Mouse (Mus musculus) liver, adult 2 months (tissue): ENCODE results near the gene Nemp1. TPM values are rescaled to one million over a fixed set of nuclear protein-coding genes. Genes with fewer than 3 reads are reported as not detected.

Experiments used
- DNase-seq: peaks from one replicate; pipeline ENCODE4 v3.0.0-alpha.2; 2011; ENCODE audit warnings: low read depth, low spot score; ENCODE audit errors: extremely low read depth
- H3K27ac ChIP-seq: fragments of 200-500 bp; replicated peaks from 2 replicates; pipeline ENCODE4 v1.5.1; 2012; ENCODE audit warnings: low read depth, mild to moderate bottlenecking, control low read depth, inconsistent platforms, low read length; ENCODE audit not compliant: insufficient read depth
- H3K27me3 ChIP-seq: fragments of 200-500 bp; 2 replicates; pipeline ENCODE4 v1.6.1; 2012; ENCODE audit warnings: mild to moderate bottlenecking, moderate library complexity, low read length, inconsistent platforms; ENCODE audit not compliant: control insufficient read depth, insufficient read depth
- H3K36me3 ChIP-seq: fragments of 200-500 bp; 2 replicates; pipeline ENCODE4 v1.6.1; 2012; ENCODE audit warnings: low read length, inconsistent platforms; ENCODE audit not compliant: control insufficient read depth, insufficient read depth
- H3K4me1 ChIP-seq: fragments of 200-500 bp; 2 replicates; pipeline ENCODE4 v1.6.1; 2011; ENCODE audit warnings: low read length; ENCODE audit not compliant: control insufficient read depth, insufficient read depth
- H3K4me3 ChIP-seq: fragments of 200-500 bp; 2 replicates; pipeline ENCODE4 v1.5.1; 2011; ENCODE audit warnings: low read depth, mild to moderate bottlenecking, control low read depth, low read length, moderate library complexity; ENCODE audit not compliant: insufficient read depth
- H3K79me2 ChIP-seq: fragments of 200-500 bp; 2 replicates; pipeline ENCODE4 v1.6.1; 2012; ENCODE audit warnings: inconsistent platforms, mild to moderate bottlenecking, low read length, moderate library complexity; ENCODE audit not compliant: control insufficient read depth, insufficient read depth
- H3K9ac ChIP-seq: fragments of 200-500 bp; 2 replicates; pipeline ENCODE4 v1.6.1; 2012; ENCODE audit warnings: low read depth, mild to moderate bottlenecking, control low read depth, inconsistent platforms, low read length
- CTCF ChIP-seq: fragments of 200-500 bp; IDR thresholded peaks from 2 replicates; pipeline ENCODE4 v1.5.1; 2011; ENCODE audit warnings: low read depth, low read length, control low read depth
- POLR2A ChIP-seq: fragments of 200-500 bp; IDR thresholded peaks from 2 replicates; pipeline ENCODE4 v1.6.1; 2011; ENCODE audit warnings: low read length, control low read depth; ENCODE audit not compliant: insufficient read depth; ENCODE audit errors: extremely low read depth
- WGBS: fragments of 180-500 bp; shearing (Covaris S2); methylation state at CpG from one replicate; pipeline ENCODE4 v1.1.7; 2018; 5-methylcytosine and 5-hydroxymethylcytosine counted together
- polyA plus RNA-seq: library from polyadenylated mRNA; depleted of rRNA; stranded (reverse); fragments of >200 nt; gene quantifications from 2 replicates; pipeline ENCODE4 v1.2.3, GENCODE M21; 2012
- total RNA-seq: library from RNA; depleted of rRNA; stranded (reverse); fragments of >200 nt; gene quantifications from 2 replicates; pipeline ENCODE4 v1.2.3, GENCODE M21; 2014

The Nemp1 gene
- total and polyA plus RNA-seq, 2 experiments = 2.0 to 5.5 TPM

DNA sequence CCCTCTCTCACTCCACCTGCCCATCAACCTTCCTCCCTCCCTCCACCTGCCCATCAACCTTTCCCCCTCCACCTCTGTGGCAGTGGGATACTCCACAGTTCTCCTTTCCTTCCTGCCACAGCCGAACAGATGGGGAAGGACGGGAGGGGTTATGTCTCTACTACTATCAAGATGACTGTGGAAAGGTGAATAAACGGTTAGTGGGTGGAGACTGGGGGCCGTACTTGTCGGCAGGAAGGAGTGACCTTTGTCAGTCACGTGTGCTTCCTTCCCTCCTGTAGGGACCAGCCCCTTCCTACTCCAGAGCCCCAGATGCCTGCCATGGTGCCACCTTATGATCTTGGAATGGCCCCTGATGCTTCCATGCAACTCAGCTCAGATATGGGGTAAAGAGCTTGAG, 8.6 kb upstream of the Nemp1 start:
- peak; percentile 33 for DNase-seq
- no peak for TF ChIP-seq CTCF
- no peak for TF ChIP-seq POLR2A
- Histone ChIP-seq H3K4me1 (peaks cover 7% of the 10 kb centered on the region), H3K27me3 (no peaks in the 10 kb centered on the region), H3K36me3 (peaks cover 18% of the 10 kb centered on the region), H3K27ac (no peak overlapping the region), H3K9ac (no peak overlapping the region), H3K4me3 (no peak overlapping the region), H3K79me2 (no peaks in the 10 kb centered on the region)
- WGBS = 39% methylated on average over 6 of the region's 6 CpGs

DNA sequence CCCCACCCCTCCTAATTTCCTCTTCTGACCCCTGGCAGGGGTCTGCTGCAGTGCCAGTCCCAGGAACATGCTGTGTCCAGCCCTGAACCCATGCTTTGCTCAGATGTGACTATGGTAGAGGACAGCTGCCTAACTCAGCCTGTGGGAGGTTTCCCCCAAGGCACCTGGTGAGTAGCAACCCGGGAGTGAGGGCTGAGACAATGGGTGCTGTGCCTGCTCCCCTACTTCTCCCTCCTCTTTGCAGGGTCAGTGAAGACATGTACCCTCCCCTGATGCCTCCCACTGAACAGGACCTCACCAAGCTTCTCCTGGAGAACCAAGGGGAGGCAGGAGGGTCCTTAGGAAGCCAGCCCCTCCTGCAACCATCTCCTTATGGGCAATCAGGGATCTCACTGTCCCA, 7.2 kb upstream of the Nemp1 start:
- Histone ChIP-seq H3K4me1 (peaks cover 7% of the 10 kb centered on the region), H3K79me2 (no peaks in the 10 kb centered on the region; the same call in 1 of the 2 replicates), H3K36me3 (peaks cover 16% of the 10 kb centered on the region), H3K4me3 (no peak overlapping the region), H3K27me3 (no peaks in the 10 kb centered on the region), H3K9ac (no peak overlapping the region), H3K27ac (no peak overlapping the region)
- TF ChIP-seq POLR2A (no peak), CTCF (no peak)
- WGBS = 65% methylated on average over 1 of the region's 1 CpGs
- DNase-seq = no peak

DNA sequence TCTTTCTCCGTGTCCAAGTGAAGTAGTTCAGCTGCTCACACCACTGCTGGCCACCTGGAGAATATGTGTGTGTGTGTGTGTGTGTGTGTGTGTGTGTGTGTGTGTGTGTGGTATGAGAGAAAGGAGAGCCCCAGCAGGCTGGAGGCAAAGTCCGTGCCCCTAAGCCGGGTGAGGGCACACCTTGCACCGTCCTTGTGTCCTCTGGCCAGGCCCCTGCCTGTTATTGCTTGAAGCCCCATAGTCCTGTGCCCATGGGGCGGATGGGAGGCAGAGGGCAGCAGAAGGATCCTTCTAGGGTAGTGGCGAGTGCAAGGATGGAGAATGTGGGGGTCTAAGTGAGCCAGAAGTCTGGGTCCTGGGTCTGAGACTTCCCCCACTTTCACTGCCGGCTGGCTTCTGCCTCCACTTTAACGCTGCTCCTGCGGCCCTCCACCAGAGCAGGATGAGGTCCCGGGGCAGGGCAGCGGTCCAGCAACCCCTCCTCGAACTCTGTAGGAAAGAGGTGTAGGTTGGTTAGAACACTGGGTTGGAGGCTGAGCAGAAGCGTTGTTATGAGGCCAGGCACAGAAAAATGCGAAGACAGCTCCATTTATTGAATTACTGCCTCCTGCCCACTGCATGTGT, 5.3 kb upstream of the Nemp1 start:
- 13% methylated on average over 14 of the region's 14 CpGs for WGBS
- H3K4me3 ChIP-seq = peak overlapping the region; percentile 57

DNA sequence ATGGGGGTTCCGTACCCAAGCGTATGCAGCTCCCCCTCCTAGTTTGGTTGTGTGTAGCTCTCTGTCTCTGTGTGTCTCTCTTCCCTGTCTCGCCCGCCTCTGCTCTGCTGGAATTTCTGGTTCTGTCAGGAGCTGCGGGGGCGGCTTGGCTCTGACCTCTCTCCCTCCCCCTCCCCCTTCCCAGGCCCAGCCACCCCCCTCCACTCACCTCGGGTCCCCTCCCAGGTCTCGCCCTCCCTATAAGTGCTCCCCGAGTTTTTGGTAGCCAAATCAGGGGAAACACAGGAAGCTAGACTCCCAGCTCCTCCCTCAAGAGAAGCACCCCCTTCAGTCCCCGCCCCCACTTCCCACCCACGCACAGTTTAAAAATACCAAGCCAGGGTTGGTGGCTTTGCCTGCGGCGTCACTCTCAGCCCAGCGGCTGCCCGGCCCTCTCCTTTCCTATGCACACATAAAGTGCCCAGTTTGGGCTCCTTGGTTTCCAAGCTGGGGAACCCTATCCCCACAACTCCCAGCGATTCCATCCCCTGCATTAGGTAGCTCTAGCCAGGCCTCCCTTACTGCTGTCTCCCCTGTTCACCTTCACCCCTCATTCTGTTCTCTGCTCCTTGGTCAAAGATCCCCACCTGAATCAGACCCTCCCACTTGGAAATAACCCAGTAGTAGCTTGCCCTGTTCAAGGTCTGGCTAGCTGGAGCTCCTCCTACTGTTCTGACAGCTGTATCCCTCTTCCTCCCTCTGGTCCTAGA, 4.6 kb upstream of the Nemp1 start:
- Histone ChIP-seq H3K9ac (peak overlapping the region; percentile 76), H3K4me1 (peaks cover 18% of the 10 kb centered on the region), H3K27me3 (no peaks in the 10 kb centered on the region), H3K79me2 (peaks cover 9% of the 10 kb centered on the region; the same call in 1 of the 2 replicates), H3K27ac (peak overlapping the region; percentile 93), H3K36me3 (peaks cover 6% of the 10 kb centered on the region), H3K4me3 (peak overlapping the region; percentile 57)
- WGBS = under 1% methylated on average over 16 of the region's 16 CpGs
- DNase-seq = peak; percentile 96
- TF ChIP-seq CTCF (no peak; the same call in 1 of the 2 replicates), POLR2A (peak; percentile 42; the same call in 1 of the 2 replicates)

More for the DNA sequence above, 5.3 kb upstream of the Nemp1 start:
- peak; percentile 69 for DNase-seq
- peaks cover 18% of the 10 kb centered on the region for H3K4me1 ChIP-seq
- H3K27ac ChIP-seq = peak overlapping the region; percentile 82
- TF ChIP-seq CTCF (no peak), POLR2A (peak; percentile 14; the same call in 1 of the 2 replicates)
- peak overlapping the region; percentile 76 for H3K9ac ChIP-seq
- H3K36me3 ChIP-seq = peaks cover 6% of the 10 kb centered on the region
- H3K27me3 ChIP-seq = no peaks in the 10 kb centered on the region
- H3K79me2 ChIP-seq = peaks cover 9% of the 10 kb centered on the region; the same call in 1 of the 2 replicates

DNA sequence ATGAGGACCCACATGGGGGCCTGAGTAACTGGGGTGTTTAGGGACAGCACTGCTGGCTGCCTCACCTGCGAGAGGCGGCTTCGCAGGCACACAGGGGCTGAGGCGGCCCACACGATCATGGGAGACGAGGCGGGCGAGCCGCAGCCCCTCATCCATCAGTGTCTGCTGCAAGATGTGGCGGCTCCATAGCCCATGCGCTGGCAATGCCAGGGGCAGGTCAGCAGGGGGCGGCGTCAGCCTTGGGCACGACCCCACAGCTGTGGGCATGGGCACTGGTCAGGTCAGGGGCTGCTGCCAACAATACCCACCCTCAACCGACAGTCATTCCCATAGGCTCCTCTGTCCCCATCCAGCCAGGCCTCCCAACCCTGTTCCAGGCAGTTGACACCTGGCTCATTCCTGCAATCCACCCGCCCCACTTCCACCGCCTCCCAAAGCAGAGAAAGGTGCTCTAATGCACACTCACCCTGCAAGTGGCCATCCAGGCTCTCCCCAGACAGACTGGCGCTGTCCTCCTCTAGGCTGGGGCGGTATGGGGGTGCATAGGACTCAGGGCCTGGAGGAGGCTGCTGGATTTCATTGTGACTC, 3.9 kb upstream of the Nemp1 start:
- DNase-seq = no peak
- H3K27me3 ChIP-seq = no peaks in the 10 kb centered on the region
- peaks cover 9% of the 10 kb centered on the region; the same call in 1 of the 2 replicates for H3K79me2 ChIP-seq
- TF ChIP-seq POLR2A (no peak), CTCF (peak; percentile 17; the same call in 1 of the 2 replicates)
- no peak overlapping the region for H3K4me3 ChIP-seq
- peaks cover 18% of the 10 kb centered on the region for H3K4me1 ChIP-seq
- peak overlapping the region; percentile 93 for H3K27ac ChIP-seq
- peaks cover 6% of the 10 kb centered on the region for H3K36me3 ChIP-seq
- peak overlapping the region; percentile 21; the same call in 1 of the 2 replicates for H3K9ac ChIP-seq
- WGBS = 47% methylated on average over 19 of the region's 19 CpGs
